Mouse (Mus musculus): ENCODE results near the gene Foxo6. TPM values are rescaled to one million over a fixed set of nuclear protein-coding genes. Genes with fewer than 3 reads are reported as not detected.
A peak's percentile ranks its signal among the peaks of the same experiment; 100 is the strongest.

The Foxo6 gene
- polyA plus RNA-seq (2016; fragmentation: Nextera tagmentation; extraction: Ambion mirVana), result 0.86 and 1.2 TPM in 2 replicates

DNA sequence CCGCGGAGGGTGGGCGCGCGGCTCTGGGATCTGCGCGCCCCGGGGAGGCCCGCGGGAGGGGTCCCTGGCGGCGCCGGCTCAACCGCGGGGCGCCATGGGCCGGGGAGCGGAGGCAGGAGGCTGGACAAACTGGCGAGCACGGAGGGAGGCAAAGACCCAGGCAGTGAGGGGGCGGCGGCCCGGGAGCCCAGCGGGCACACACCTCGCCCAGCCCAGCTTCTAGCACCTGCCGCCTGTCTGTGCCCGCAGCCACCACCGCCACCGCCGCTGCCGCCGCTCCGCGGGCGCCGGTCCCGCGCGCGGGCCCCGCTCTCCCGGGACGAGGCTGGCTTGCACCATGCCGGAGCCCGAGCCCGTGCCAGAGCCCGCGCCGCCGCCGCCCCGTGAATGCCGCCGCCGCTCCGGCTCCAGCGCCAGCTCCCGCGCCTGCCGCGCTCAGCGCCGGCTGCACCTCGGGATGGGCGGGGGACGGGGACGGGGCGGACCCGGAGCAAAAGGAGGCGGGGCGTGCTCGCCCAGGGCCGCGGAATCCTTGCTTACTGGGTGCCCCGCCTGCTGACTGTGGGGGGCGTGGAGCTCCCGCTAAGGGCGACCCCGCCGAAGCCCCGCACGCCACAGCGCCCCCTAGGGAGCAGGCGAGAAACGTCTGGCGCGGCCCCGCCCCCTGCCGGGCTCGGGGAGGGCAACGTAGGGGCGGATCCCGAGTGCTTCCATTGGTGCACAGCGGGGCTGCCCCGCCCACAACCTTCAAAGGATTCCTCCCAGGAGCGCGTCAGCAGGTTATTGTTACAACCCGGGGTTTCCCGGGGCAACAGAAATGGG is at the start of gene Foxo6:
Gene Foxo6, minus strand, starts transcription at position 60 of the 822 bp plus-strand sequence.
- ATAC-seq (ENCODE audit: low FRiP score, low read depth), result peak; percentile 83
- H3K4me3 ChIP-seq, result peak within 1 kb of the TSS; percentile 72
- H3K27me3 ChIP-seq (replicated peaks), result peaks cover 34% of the 10 kb centered on the region
- peak within 1 kb of the TSS; percentile 85 for H3K9ac ChIP-seq
- peak within 1 kb of the TSS; percentile 46; the same call in 1 of the 2 replicates for H3K27ac ChIP-seq
- under 1% methylated on average over 99 of the region's 99 CpGs for WGBS
- H3K36me3 ChIP-seq, result no peaks in the 10 kb centered on the region
- peak within 1 kb of the TSS; percentile 99 for H3K4me2 ChIP-seq (replicated peaks)
- peaks cover 34% of the 10 kb centered on the region for H3K4me1 ChIP-seq
- no peaks in the 10 kb centered on the region for H3K9me3 ChIP-seq

DNA sequence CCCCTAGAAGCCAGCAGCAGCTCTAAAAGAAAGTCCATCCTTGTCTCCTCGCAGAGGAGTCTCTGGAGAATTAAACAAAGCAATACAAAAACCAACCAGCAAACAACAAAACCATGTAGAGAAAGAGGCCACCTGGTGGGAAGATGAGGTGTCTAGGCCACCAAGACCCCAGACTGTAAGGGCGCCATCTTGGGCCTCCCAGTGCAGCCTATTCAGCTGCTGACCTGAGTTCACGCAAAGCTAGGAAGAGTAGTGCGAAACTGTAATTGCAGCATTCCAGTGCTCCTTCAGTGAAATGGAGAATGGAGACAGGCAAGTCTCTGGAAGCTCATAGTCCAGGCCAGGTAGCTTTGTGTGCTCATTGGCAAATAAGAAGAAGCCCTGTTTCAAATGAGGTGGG is 47.2 kb upstream of the Foxo6 start:
- Histone ChIP-seq H3K27me3 (replicated peaks) (no peaks in the 10 kb centered on the region), H3K9me3 (no peaks in the 10 kb centered on the region), H3K27ac (no peak overlapping the region), H3K4me3 (no peak overlapping the region), H3K4me2 (replicated peaks) (no peak overlapping the region), H3K36me3 (no peaks in the 10 kb centered on the region), H3K4me1 (peaks cover 13% of the 10 kb centered on the region; the same call in 1 of the 2 replicates), H3K9ac (no peak overlapping the region)
- WGBS, result 89% methylated on average over 4 of the region's 4 CpGs
- ATAC-seq (ENCODE audit: low FRiP score, low read depth), result no peak

DNA sequence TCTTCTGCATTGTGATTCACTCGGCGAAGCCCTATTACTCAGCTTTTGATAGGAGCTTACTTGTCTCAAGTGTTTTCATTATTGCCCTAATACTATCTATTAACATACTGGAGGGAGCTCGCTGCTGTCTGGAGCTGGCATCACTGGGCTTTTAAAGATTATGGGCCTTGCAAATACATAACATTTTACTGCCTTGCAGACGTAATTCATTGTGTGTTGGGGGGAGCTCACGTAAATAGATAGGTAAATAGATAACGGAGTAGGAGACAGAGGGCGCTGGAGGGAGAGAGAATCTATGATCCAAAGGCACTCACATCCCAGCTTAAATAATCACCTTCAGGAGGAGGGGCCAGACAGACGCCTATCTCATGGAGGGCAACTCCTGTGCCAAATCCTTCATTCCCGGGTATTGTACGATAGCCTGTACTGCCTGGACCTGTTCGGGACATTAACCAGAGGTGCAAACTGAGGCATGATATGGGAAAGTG is 45.8 kb upstream of the Foxo6 start:
- Histone ChIP-seq H3K9me3 (no peaks in the 10 kb centered on the region), H3K27me3 (replicated peaks) (no peaks in the 10 kb centered on the region), H3K27ac (no peak overlapping the region), H3K9ac (no peak overlapping the region), H3K4me3 (no peak overlapping the region), H3K4me2 (replicated peaks) (no peak overlapping the region; the same call in 1 of the 2 replicates), H3K36me3 (no peaks in the 10 kb centered on the region), H3K4me1 (peaks cover 13% of the 10 kb centered on the region; the same call in 1 of the 2 replicates)
- ATAC-seq (ENCODE audit: low FRiP score, low read depth), result peak; percentile 63; the same call in 1 of the 2 replicates
- 37% methylated on average over 11 of the region's 11 CpGs for whole genome bisulfite sequencing

DNA sequence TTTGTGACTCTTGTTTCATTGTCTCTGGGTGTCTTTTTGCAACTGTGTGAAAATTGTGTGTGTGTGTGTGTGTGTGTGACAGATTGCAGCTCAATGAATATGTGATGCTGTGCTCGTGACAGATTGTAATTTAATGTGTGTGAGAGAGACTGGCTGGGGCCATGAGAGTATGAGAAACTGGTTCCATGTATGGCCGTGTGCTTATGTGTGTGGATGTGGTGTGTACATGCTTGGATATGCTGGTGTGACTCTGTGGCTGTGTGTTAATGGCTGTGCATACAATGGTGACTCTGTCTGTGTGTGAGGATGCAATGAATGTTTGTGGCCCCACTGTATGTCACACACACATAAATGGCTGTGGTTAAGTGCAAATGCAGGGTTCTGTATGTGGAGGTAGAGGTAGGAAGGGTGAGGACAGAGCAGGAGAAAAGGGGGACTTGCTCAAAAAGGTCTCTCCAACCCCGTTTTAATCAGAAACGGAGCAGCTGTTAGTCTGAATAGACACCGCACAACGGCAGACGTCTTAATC is 45.3 kb upstream of the Foxo6 start:
- peak; percentile 66 for ATAC-seq (ENCODE audit: low FRiP score, low read depth)
- H3K9ac ChIP-seq, result no peak overlapping the region
- H3K4me2 ChIP-seq (replicated peaks), result no peak overlapping the region; the same call in 1 of the 2 replicates
- H3K9me3 ChIP-seq, result no peaks in the 10 kb centered on the region
- H3K4me1 ChIP-seq, result peaks cover 13% of the 10 kb centered on the region; the same call in 1 of the 2 replicates
- 37% methylated on average over 7 of the region's 7 CpGs for WGBS
- H3K36me3 ChIP-seq, result no peaks in the 10 kb centered on the region
- no peaks in the 10 kb centered on the region for H3K27me3 ChIP-seq (replicated peaks)
- no peak overlapping the region; the same call in 1 of the 2 replicates for H3K27ac ChIP-seq
- no peak overlapping the region for H3K4me3 ChIP-seq

DNA sequence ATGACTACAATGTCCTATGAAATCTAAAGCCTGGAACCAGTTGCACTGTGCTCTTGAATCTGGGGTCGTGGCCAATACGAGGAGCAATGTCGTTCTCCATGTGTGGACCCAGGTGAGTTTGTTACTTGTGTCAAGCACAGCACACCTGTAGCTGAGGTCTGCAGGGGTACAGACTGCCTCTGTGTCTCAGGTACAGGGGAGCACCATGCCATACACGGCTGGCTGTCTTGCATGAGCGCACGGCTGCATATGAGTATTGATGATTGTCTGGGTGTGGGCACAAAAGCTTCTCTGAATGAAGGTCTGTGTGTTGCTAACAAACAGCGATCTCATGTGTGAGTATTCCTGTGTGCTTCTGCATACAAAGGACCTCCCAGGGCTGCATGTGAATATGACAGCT is 44.8 kb upstream of the Foxo6 start:
- peak; percentile 41; the same call in 1 of the 2 replicates for ATAC-seq (ENCODE audit: low FRiP score, low read depth)

DNA sequence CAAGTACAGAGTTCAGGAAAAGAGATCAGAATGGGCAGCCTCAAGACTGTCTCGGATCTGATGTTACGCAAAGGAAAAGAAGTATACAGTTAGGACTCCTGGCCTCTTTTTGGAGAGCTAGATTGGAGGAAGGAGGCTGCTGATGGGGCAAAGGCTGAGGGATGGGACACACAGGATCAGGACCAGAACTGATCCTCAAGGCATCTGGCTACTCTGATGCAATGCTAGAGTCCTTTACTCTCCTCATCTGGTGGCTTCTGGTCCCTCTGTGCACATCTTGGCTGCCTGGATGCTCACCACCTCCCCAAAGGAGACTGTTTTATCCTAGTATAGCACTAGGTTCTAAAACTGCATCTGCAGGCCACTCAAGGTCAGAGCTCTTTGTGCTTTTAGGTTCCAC is 44.4 kb upstream of the Foxo6 start:
- no peak overlapping the region for H3K9ac ChIP-seq
- H3K9me3 ChIP-seq, result no peaks in the 10 kb centered on the region
- no peak overlapping the region for H3K4me3 ChIP-seq
- peaks cover 13% of the 10 kb centered on the region; the same call in 1 of the 2 replicates for H3K4me1 ChIP-seq
- H3K27ac ChIP-seq, result no peak overlapping the region
- 93% methylated on average over 2 of the region's 2 CpGs for WGBS
- no peak overlapping the region for H3K4me2 ChIP-seq (replicated peaks)
- no peaks in the 10 kb centered on the region for H3K27me3 ChIP-seq (replicated peaks)
- H3K36me3 ChIP-seq, result no peaks in the 10 kb centered on the region
- no peak for ATAC-seq (ENCODE audit: low FRiP score, low read depth)

More for the DNA sequence above, 44.8 kb upstream of the Foxo6 start:
- Histone ChIP-seq H3K9ac (no peak overlapping the region), H3K4me2 (replicated peaks) (no peak overlapping the region), H3K4me3 (no peak overlapping the region), H3K27ac (no peak overlapping the region; the same call in 1 of the 2 replicates), H3K4me1 (peaks cover 13% of the 10 kb centered on the region; the same call in 1 of the 2 replicates), H3K36me3 (no peaks in the 10 kb centered on the region), H3K9me3 (no peaks in the 10 kb centered on the region), H3K27me3 (replicated peaks) (no peaks in the 10 kb centered on the region)
- 80% methylated on average over 7 of the region's 7 CpGs for WGBS

DNA sequence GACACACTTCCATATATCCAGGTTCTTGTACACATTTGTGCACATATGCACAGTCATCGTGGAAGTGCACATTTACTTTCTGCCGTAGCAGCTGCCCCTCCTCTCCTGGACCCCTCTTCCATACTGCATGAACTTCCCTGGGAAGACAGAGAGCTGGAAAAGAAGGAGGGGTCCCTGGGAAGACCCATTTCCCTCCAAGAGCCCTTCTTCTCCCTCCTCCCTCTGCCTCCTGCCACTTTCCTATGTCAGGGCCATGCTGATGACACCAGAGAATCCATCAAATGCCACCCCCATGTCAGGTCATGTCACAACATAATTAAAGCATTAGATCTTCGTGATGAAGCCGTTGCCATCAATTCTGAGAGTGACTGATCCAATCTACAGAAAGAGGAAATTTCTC is 38.6 kb upstream of the Foxo6 start:
- 72% methylated on average over 4 of the region's 4 CpGs for WGBS

DNA sequence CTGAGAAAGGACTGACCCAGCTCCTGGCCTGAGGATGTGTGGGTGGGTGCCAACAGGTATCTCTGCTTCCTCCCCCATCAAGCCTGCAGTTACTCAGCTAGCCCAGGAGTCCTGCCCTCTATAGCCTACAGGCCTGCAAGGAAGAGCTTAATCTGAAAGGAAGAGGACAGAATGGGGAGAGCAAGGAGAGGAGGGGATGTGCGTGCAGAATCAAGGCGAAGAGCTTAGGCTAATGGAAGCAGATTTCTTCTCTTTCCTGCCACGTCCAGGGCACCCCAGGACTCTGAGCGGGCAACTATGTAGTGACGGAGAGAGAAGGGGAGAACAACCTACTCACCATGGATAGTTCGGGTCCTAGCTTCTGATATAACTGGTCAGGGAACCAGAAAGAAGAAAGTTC is 37.9 kb upstream of the Foxo6 start:
- 80% methylated on average over 6 of the region's 6 CpGs for WGBS
- Histone ChIP-seq H3K4me3 (no peak overlapping the region), H3K4me2 (replicated peaks) (no peak overlapping the region), H3K36me3 (no peaks in the 10 kb centered on the region), H3K4me1 (no peaks in the 10 kb centered on the region), H3K9me3 (no peaks in the 10 kb centered on the region), H3K27me3 (replicated peaks) (no peaks in the 10 kb centered on the region), H3K27ac (no peak overlapping the region), H3K9ac (no peak overlapping the region)
- no peak for ATAC-seq (ENCODE audit: low FRiP score, low read depth)

More for the DNA sequence above, 38.6 kb upstream of the Foxo6 start:
- Histone ChIP-seq H3K27ac (no peak overlapping the region), H3K4me2 (replicated peaks) (no peak overlapping the region), H3K27me3 (replicated peaks) (no peaks in the 10 kb centered on the region), H3K4me1 (no peaks in the 10 kb centered on the region), H3K36me3 (no peaks in the 10 kb centered on the region), H3K4me3 (no peak overlapping the region), H3K9ac (no peak overlapping the region), H3K9me3 (no peaks in the 10 kb centered on the region)
- ATAC-seq (ENCODE audit: low FRiP score, low read depth), result no peak

DNA sequence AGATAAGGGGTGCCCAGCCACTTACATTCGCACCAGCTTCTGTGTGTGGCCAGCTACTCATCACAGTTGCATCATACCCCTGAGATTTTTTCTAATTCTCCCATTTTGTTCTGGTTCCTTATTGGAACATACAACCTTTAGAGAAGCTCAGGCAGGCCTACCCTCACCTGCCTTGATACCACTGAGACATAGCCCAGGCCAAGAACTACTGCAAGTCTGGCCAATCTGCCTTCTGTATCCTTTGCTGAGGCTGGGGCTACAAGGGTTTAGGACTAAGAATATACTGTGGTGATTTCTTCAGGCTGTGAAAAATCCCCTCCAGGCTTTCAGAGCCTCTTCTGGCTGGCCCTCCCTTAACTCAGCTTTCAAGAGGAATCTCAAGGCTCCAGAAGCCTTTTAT is 36.7 kb upstream of the Foxo6 start:
- Histone ChIP-seq H3K27ac (no peak overlapping the region), H3K27me3 (replicated peaks) (no peaks in the 10 kb centered on the region), H3K4me3 (no peak overlapping the region), H3K4me2 (replicated peaks) (no peak overlapping the region), H3K4me1 (no peaks in the 10 kb centered on the region), H3K36me3 (no peaks in the 10 kb centered on the region), H3K9me3 (no peaks in the 10 kb centered on the region), H3K9ac (no peak overlapping the region)
- no peak for ATAC-seq (ENCODE audit: low FRiP score, low read depth)
- 89% methylated on average over 1 of the region's 1 CpGs for WGBS

DNA sequence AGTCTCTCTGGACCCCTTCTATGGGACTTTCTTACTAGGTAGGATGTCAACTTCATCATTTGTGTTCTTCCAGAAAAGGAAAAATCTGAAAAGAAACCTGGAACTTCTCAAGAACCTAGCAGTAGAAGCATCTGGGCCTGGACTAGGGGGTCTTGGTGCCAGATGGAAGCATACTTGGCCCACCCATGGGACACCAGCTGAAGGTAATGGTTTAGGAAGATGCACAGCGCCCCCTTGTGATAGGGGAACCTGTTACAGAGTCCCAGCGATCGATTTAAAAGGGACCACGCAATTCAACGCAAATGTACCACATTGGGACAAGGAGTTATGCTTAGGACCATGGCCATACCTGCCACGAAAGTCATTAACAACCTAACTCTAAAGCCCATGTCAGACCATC is 36.0 kb upstream of the Foxo6 start:
- H3K4me1 ChIP-seq, result no peaks in the 10 kb centered on the region
- H3K27me3 ChIP-seq (replicated peaks), result no peaks in the 10 kb centered on the region
- H3K27ac ChIP-seq, result no peak overlapping the region
- ATAC-seq (ENCODE audit: low FRiP score, low read depth), result no peak
- H3K9me3 ChIP-seq, result no peaks in the 10 kb centered on the region
- no peaks in the 10 kb centered on the region for H3K36me3 ChIP-seq
- 33% methylated on average over 6 of the region's 6 CpGs for WGBS
- no peak overlapping the region for H3K9ac ChIP-seq
- H3K4me2 ChIP-seq (replicated peaks), result no peak overlapping the region
- H3K4me3 ChIP-seq, result no peak overlapping the region

DNA sequence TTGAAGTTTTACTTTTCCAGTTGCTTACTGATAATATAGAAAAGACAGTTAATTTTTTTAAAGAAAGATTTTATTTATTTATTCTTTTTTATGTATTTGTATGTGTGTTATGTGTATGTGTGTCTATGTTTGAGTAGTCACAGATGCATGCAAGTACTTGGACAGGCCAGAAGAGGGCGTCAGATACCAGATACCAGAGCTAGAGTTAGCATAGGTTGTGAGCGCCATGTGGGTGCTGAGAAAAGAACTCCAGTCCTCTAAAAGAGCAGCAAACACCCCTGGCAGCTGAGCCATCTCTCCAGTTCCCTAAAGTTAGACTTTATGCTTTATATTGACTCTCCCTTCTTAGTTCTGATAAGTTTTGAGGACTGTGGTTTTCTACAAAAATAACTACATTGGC is 30.4 kb upstream of the Foxo6 start:
- ATAC-seq (ENCODE audit: low FRiP score, low read depth), result no peak
- no peak overlapping the region for H3K9ac ChIP-seq
- 57% methylated on average over 2 of the region's 2 CpGs for WGBS
- H3K27me3 ChIP-seq (replicated peaks), result no peaks in the 10 kb centered on the region
- H3K4me2 ChIP-seq (replicated peaks), result no peak overlapping the region
- no peaks in the 10 kb centered on the region for H3K9me3 ChIP-seq
- no peaks in the 10 kb centered on the region for H3K36me3 ChIP-seq
- no peak overlapping the region for H3K4me3 ChIP-seq
- no peak overlapping the region for H3K27ac ChIP-seq
- no peaks in the 10 kb centered on the region for H3K4me1 ChIP-seq

DNA sequence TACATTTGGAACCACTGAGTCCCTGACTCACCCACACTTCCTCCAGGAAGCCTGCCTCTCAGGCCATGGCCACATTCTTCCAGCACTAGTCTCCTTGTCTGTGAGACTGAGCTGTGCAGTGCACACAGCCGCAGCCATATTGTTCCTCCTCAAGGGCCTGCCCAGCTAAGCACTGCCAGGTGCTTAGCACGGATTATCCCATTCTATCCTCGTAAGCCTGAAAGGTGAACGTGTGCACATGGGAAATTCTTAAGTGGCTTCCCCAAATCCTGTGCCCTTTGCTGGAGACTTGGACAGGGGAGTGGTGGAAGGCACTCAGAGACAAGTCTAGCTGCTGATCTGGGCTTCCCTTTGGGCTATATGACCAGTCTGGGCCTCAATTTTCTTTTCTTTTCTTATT is 29.6 kb upstream of the Foxo6 start:
- WGBS, result 91% methylated on average over 4 of the region's 4 CpGs
- Histone ChIP-seq H3K4me1 (no peaks in the 10 kb centered on the region), H3K27me3 (replicated peaks) (no peaks in the 10 kb centered on the region), H3K9me3 (no peaks in the 10 kb centered on the region), H3K27ac (no peak overlapping the region), H3K4me2 (replicated peaks) (no peak overlapping the region), H3K9ac (no peak overlapping the region), H3K36me3 (no peaks in the 10 kb centered on the region), H3K4me3 (no peak overlapping the region)
- no peak for ATAC-seq (ENCODE audit: low FRiP score, low read depth)
